Mouse (Mus musculus) bone marrow, adult 2 months (tissue): Measurements from ENCODE around the gene Gm45808. TPM values are rescaled to one million over a fixed set of nuclear protein-coding genes. Genes with fewer than 3 reads are reported as not detected.

Source experiments
- H3K27ac ChIP-seq: fragments of 200-500 bp; 2 replicates; pipeline ENCODE4 v1.5.1; 2012; ENCODE audit warnings: low read depth, mild to moderate bottlenecking, control low read depth, inconsistent platforms, low read length; ENCODE audit not compliant: control insufficient read depth, poor library complexity, insufficient read depth
- H3K4me1 ChIP-seq: fragments of 200-500 bp; 2 replicates; pipeline ENCODE4 v1.6.1; 2011; ENCODE audit warnings: low read length; ENCODE audit not compliant: control insufficient read depth, insufficient read depth
- H3K4me3 ChIP-seq: fragments of 200-500 bp; replicated peaks from 2 replicates; pipeline ENCODE3; 2011; ENCODE audit warnings: mild to moderate bottlenecking, low read depth, low read length, control low read depth; ENCODE audit not compliant: control insufficient read depth
- CTCF ChIP-seq: fragments of 200-500 bp; IDR thresholded peaks from 2 replicates; pipeline ENCODE4 v1.5.1; 2011; ENCODE audit warnings: low read length, control low read depth; ENCODE audit not compliant: control insufficient read depth, insufficient read depth
- POLR2A ChIP-seq: fragments of 200-500 bp; IDR thresholded peaks from 2 replicates; pipeline ENCODE4 v1.6.1; 2011; ENCODE audit warnings: low read depth, mild to moderate bottlenecking, control low read depth, low read length, borderline replicate concordance; ENCODE audit not compliant: control insufficient read depth
- WGBS: fragments of 180-500 bp; shearing (Covaris S2); methylation state at CpG from one replicate; pipeline ENCODE4 v1.1.7; 2018; 5-methylcytosine and 5-hydroxymethylcytosine counted together
- polyA plus RNA-seq: library from polyadenylated mRNA; stranded (reverse); fragments of >200 nt; gene quantifications from 2 replicates; pipeline ENCODE4 v1.2.4, GENCODE M21; 2011; ENCODE audit warnings: low replicate concordance; ENCODE audit not compliant: missing spikeins, insufficient read depth, insufficient read length

The Gm45808 gene
- polyA plus RNA-seq, 1 experiment, result not detected

DNA sequence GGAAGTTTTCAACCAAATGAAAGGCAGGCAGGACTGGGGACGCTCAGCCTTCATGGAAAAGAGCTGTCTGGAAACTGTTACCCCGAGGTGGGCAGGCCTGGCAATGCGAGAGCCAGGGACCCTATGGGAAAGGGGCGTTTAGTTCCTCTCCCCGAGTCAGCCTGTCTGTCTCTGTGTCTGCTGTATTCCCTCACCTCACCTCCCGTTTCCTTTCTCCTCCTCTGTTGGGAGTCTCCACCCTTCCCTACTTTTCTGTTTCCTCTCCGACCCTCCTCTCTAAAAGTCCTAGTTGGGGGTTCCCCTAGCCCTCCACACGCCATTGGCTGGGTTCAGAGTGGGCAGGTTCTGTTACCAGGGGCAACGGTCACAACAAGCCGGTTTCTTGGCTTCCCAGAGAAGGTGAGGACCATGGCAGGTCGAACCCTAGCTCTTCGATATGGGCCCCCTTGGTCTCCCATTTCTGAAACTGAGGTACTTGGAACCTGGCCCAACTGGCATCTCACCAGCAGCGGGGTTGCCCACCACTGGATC lies 68.6 kb downstream of the Gm45808 start:
- 14% methylated on average over 13 of the region's 13 CpGs for WGBS
- Histone ChIP-seq H3K27ac (no peak overlapping the region), H3K4me3 (no peak overlapping the region), H3K4me1 (no peaks in the 10 kb centered on the region)
- TF ChIP-seq CTCF (no peak), POLR2A (no peak)

Other genes with a start within 250 kb of the Gm45808 start
- 214 and 405 TPM in 2 replicates for gene Cd37, start 247.7 kb downstream of the Gm45808 start, polyA plus RNA-seq
- not detected in 2 replicates for gene Slc6a16, start 245.7 kb downstream of the Gm45808 start, polyA plus RNA-seq
- gene Slc6a21, start 209.3 kb downstream of the Gm45808 start, polyA plus RNA-seq, result not detected in 2 replicates
- gene Trpm4, start 153.0 kb downstream of the Gm45808 start, polyA plus RNA-seq, result 2.6 and 3.9 TPM in 2 replicates
- 1.5 and 1.7 TPM in 2 replicates for gene Hrc, start 151.5 kb downstream of the Gm45808 start, polyA plus RNA-seq
- gene Ppfia3, start 119.8 kb downstream of the Gm45808 start, polyA plus RNA-seq, result not detected in 2 replicates
- not detected in 2 replicates for gene Lin7b, start 116.2 kb downstream of the Gm45808 start, polyA plus RNA-seq
- gene Snrnp70, start 91.1 kb downstream of the Gm45808 start, polyA plus RNA-seq, result 753 and 781 TPM in 2 replicates
- gene Kcna7, start 81.2 kb downstream of the Gm45808 start, polyA plus RNA-seq, result not detected in 2 replicates
- 1.8 TPM in 1 of 2 replicates, not detected in the other for gene Ntf5, start 73.1 kb downstream of the Gm45808 start, polyA plus RNA-seq
- gene Lhb, start 66.0 kb downstream of the Gm45808 start, polyA plus RNA-seq, result not detected in 2 replicates
- gene Gys1, start 52.0 kb downstream of the Gm45808 start, polyA plus RNA-seq, result 11.3 and 17.4 TPM in 2 replicates
- 61.4 and 66.3 TPM in 2 replicates for gene Ruvbl2, start 48.7 kb downstream of the Gm45808 start, polyA plus RNA-seq
- 2,067 and 2,131 TPM in 2 replicates for gene Ftl1, start 26.9 kb downstream of the Gm45808 start, polyA plus RNA-seq
- gene Bax, start 19.9 kb downstream of the Gm45808 start, polyA plus RNA-seq, result 71.8 and 143 TPM in 2 replicates
- gene Tulp2, start 4.9 kb downstream of the Gm45808 start, polyA plus RNA-seq, result 1.3 TPM in 1 of 2 replicates, not detected in the other
- 2.7 and 4.8 TPM in 2 replicates for gene Dhdh, start 2.0 kb upstream of the Gm45808 start, polyA plus RNA-seq
- 69.3 and 71.9 TPM in 2 replicates for gene Nucb1, start 23.6 kb upstream of the Gm45808 start, polyA plus RNA-seq
- gene Ppp1r15a, start 39.5 kb upstream of the Gm45808 start, polyA plus RNA-seq, result 356 and 801 TPM in 2 replicates
- gene Plekha4, start 39.5 kb upstream of the Gm45808 start, polyA plus RNA-seq, result 2.1 and 8.9 TPM in 2 replicates
- gene Hsd17b14, start 68.1 kb upstream of the Gm45808 start, polyA plus RNA-seq, result 5.7 TPM in 1 of 2 replicates, not detected in the other
- gene Bcat2, start 83.3 kb upstream of the Gm45808 start, polyA plus RNA-seq, result 35.7 and 58.4 TPM in 2 replicates
- not detected in 2 replicates for gene Fgf21, start 128.7 kb upstream of the Gm45808 start, polyA plus RNA-seq
- gene Fut1, start 130.5 kb upstream of the Gm45808 start, polyA plus RNA-seq, result not detected in 2 replicates
- gene Izumo1, start 135.0 kb upstream of the Gm45808 start, polyA plus RNA-seq, result 1.1 TPM in 1 of 2 replicates, not detected in the other
- gene Rasip1, start 140.7 kb upstream of the Gm45808 start, polyA plus RNA-seq, result 5.9 and 6.0 TPM in 2 replicates
- 1.00 TPM in 1 of 2 replicates, not detected in the other for gene Mamstr, start 153.2 kb upstream of the Gm45808 start, polyA plus RNA-seq
- not detected in 2 replicates for gene Fut2, start 179.6 kb upstream of the Gm45808 start, polyA plus RNA-seq
- gene Ntn5, start 197.2 kb upstream of the Gm45808 start, polyA plus RNA-seq, result not detected in 2 replicates
- not detected in 2 replicates for gene Sec1, start 207.6 kb upstream of the Gm45808 start, polyA plus RNA-seq
- 4.4 TPM in 1 of 2 replicates, not detected in the other for gene Car11, start 213.0 kb upstream of the Gm45808 start, polyA plus RNA-seq
- 8.6 and 19.3 TPM in 2 replicates for gene Dbp, start 218.3 kb upstream of the Gm45808 start, polyA plus RNA-seq
- gene Rpl18, start 228.6 kb upstream of the Gm45808 start, polyA plus RNA-seq, result 845 and 916 TPM in 2 replicates
- 12.9 and 24.4 TPM in 2 replicates for gene Sphk2, start 231.2 kb upstream of the Gm45808 start, polyA plus RNA-seq
- gene Fam83e, start 234.4 kb upstream of the Gm45808 start, polyA plus RNA-seq, result 1.1 TPM in 1 of 2 replicates, not detected in the other
- not detected in 2 replicates for gene Spaca4, start 239.0 kb upstream of the Gm45808 start, polyA plus RNA-seq